Mouse (Mus musculus): ENCODE data around the gene 9130409I23Rik.

GRCm38 (mm10) chr1:181015558-181015957 lies 35.5 kb upstream of the 9130409I23Rik start:
- TF ChIP-seq POLR2A (IDR thresholded peaks at IDR 0.05; ENCODE audit: insufficient read depth, low read depth, low read length) (peak; percentile 66), CTCF (IDR thresholded peaks at IDR 0.05) (no peak)
